Mouse (Mus musculus) skeletal muscle tissue, adult 2 months (tissue): ENCODE measurements at regions not wholly inside any gene's neighbourhood (a gene's known extent, or its start where the extent isn't known, plus 50 kb on each side); places are given as distances from the start of the nearest gene placed in this dataset.

Source experiments
- DNase-seq: peaks from one replicate; pipeline ENCODE4 v3.0.0-alpha.2; 2012; ENCODE audit warnings: low read depth, low spot score

GRCm38 (mm10) chr11:48605223-48605824 is 194.8 kb upstream of the Rack1 start:
- peak; percentile 78 for DNase-seq

- DNase-seq = peak; percentile 65
Measured at GRCm38 (mm10) chr11:48601096-48601495, 199.0 kb upstream of the Rack1 start.

DNA sequence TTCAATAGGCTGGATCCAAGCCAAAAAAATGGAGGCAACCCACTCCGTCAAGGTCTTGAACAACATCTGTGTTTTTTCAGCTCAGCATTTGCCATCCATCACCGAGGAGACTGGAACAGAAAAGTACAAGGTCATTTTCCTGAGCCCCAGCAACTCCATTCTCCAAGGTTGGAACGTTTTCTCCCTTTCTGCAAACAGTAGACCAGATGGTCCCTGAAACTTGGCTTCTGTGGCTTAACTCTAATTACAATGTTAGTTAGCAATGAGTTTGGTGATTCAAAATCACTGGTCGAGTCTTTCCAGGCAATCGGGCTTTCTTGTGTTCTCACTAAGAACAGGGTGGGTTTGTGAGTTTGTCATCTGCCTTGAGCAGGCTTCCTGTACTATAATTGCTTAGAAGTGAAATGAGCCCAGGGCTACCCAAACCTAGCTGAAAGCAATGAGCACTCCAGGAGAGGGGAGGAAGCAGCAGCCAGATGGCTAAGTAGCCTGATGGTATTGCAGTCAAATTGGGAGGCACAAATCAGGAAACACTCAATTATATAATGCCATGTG is 200.5 kb upstream of the Rack1 start:
- peak; percentile 14 for DNase-seq

DNA sequence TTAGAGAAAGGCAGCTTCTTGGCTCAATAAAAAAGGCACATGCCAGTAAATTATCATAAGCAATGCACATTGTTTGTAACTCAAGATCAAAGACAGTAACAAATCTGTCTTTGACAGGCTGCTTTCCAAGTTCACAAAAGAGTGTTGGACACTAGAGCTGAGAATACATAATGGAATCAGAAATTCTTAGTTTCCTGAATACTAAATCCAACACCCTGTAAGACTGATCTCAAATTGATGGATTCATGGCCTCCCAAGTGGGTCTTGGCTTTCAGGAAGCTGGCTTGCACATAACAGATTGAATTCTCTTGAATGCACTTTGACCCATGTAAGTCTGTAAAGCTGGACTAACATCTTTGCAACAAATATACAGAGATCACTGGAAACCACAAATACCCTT is 201.1 kb upstream of the Rack1 start:
- no peak for DNase-seq

DNA sequence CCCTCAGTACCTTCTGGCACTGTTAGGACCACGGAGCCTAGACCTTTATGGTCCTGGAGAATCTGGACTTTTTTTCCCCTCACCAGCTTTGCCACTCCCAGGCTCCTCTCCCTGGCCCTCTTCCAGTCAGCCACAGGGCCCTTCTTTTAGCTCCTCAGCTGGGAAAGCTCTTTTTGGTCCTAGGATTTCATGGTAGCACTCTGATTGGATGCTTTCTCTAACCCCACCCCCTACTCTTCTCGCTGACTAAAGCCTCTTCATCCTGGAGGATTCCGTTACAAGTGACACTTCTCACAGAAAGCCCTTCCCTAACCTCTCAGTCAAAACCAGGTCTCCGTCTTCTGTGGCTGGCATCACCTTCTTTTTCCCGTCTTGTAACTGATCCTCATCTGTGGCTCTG is 205.7 kb upstream of the Rack1 start:
- no peak for DNase-seq

- DNase-seq = no peak
Measured at GRCm38 (mm10) chr11:48588833-48589649, 211.1 kb upstream of the Rack1 start.

DNA sequence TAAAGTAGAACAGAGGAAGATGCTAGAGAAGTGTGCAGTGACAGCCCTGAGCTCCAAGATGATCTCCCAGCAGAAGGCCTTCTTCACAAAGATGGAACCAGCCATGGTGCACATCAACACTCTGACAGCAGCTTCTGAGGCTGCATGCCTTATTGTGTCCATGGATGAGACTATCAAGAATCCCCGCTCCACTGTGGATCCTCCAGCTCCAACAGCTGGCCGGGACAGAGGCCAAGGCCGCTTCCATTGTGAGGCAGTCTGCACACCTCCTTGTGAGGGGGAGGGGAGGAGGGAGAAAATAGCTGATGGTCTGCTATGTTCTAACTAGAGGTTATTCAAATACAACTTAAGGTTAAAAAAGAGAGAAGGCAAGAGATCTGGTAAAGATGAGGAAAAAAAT is 231.4 kb upstream of the Rack1 start:
- no peak for DNase-seq

DNA sequence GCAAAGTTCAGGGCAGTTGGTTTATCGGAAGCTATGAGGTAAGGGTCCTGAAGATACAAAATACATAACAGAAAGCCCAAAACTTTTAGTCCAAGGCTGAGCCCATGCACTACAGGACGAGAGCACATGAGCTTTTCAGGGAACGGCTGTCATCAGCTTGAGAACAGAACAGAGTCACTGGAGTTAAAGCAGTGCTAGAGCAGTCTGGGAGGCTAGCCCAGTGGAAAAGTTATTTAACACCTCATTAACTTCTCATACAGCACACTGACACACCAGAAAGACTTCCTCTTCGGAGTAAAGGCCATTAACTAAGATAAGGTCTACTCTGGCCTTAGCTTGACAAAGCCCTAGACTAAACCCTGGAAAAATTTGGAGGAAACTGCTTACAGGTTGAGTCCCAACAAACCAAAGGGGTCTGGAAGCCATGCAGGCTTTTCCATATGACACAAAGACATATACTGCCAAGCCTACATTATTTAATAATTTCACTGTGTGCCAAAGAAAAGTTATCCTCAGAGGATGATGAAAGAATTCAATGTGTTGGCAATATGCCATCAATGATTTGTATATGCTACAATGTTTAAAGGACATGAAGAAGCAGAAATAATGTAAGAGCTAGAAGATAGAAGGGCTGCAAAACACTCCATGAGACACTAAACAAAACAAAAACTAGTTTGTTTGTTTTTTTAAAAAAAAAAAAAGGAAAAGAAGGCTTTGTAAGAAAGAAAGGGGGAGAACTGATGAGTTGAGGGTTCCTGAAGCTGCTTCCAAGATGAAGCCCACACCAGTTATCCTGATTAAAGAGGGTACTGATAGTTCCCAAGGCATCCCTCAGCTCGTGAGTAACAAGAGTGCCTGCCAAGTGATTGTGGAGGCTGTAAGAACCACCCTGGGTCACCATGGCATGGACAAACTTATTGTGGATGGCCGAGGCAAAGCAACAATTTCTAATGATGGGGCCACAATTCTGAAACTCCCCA is 232.3 kb upstream of the Rack1 start:
- no peak for DNase-seq

DNA sequence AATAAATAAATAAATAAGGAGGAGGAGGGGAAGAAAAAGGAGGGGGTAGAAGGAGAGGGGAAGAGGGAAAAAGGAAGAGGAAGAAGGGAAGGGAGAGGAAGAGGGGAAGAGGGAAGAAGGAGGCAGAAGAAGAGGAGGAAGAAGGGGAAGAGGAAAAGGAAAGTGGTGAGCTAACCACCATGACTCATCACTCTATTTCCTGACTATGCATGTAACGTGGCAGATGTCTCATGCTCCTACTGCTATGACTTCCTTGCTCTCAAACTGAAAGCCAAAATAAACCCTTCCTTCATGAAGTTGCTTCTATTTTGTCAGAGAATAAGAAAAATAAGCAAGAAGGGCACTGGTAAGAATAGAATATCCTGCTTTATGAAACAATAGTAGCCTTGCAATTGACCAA is 242.1 kb upstream of the Rack1 start:
- DNase-seq = no peak

DNA sequence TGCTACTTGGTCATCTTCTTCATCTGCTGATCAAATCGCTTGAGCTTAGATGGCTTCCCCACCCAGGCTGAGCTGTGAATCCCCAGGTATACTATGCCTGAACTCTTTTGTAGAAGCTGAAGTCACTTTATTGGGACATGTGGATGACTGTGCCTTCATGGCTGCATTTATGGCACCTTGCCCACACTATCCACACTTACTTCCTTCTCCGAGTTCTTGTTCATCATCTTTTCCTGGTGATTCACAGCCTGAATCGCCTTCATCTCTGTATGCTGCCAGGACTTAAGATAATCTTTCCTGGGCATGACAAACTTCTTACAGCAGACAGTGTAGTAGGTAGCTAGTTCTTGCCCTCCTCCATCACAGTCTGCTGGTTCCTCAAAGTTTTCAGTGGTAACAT is 248.1 kb upstream of the Rack1 start:
- no peak for DNase-seq

GRCm38 (mm10) chr11:48551201-48551600 is 248.9 kb upstream of the Rack1 start:
- no peak for DNase-seq

GRCm38 (mm10) chr11:48526316-48526715 is 273.8 kb upstream of the Rack1 start:
- DNase-seq = no peak

DNA sequence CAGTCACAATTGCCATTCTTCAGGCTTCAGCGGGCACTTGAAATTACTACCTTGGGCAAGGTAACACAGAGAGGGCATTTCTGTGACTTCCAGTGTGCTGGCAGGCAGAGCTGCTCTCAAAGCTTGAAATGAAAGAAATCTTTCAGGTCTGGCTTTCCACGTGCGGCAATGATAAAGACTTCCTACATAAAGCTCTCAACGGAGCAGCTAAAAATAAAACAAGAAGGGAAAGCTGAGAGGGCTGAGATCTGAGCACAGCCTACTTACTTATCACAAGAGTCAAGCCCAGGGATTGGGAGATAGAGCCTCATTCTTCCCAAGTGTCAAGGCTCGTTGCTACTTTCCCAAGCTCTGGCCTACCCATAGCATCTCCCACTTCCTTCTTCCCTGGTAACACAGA is 274.6 kb upstream of the Rack1 start:
- no peak for DNase-seq

- DNase-seq = no peak
Measured at GRCm38 (mm10) chr11:48506886-48507285, 293.2 kb upstream of the Rack1 start.

DNA sequence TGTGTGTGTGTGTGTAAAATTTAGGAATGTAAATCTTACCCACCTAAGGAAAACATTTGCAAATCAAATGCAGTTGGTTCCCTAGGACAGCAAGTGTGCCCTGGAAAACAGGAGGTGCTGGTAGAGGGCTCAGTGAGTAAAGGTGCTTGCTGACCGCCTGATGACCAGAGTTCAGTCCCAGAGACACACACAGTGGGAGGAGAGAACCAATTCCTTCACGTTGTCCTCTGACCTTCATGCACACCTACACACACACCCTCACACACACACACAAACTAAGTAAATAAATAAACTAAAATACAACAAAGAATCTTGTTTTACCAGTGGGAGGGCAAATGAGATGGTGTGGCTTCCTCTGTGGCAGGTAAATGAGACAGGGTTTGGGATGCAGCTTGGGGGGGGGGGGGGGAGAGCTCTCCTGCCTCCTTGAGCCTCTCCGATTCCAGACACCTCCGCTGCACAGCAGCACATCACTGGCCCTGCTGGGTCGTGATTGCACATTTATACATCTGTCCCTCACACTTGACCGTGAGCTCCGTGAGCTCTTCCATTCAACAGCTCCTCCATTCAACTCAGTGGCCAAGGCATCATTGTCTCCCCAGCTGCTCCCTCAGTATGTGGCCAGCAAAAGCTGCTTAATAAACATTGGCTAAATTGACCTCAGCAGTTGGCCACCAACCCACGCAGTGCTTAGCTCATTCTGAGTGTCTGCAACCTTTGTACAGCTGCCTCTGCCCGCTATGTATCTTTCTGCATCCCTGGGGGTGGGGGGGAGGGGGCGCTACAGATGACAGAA is 297.9 kb upstream of the Rack1 start:
- no peak for DNase-seq

GRCm38 (mm10) chr11:48499057-48499456 is 301.1 kb upstream of the Rack1 start:
- no peak for DNase-seq

- DNase-seq = no peak
Measured at GRCm38 (mm10) chr11:48488308-48488707, 311.8 kb upstream of the Rack1 start.

GRCm38 (mm10) chr11:48464036-48464435 is 336.1 kb upstream of the Rack1 start:
- peak; percentile 2 for DNase-seq

DNA sequence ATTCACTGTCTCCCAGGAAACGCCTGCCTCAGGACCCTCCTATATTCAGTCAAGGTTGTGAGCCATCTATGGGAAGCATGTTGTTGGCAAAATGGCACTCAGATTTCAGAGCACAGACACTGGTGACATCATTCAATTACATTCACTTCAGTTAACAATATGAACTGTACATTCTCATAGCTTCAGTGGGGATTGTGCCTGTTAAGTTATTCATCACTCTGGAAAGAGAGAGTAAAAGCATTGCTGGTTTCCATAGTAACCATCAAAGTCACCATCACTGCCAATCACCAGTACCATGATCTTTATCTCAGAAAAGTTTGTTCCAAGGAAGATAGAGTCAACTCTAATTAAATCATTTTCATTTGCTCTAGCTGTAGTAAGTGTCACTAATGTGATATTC is 350.2 kb upstream of the Rack1 start:
- no peak for DNase-seq

DNA sequence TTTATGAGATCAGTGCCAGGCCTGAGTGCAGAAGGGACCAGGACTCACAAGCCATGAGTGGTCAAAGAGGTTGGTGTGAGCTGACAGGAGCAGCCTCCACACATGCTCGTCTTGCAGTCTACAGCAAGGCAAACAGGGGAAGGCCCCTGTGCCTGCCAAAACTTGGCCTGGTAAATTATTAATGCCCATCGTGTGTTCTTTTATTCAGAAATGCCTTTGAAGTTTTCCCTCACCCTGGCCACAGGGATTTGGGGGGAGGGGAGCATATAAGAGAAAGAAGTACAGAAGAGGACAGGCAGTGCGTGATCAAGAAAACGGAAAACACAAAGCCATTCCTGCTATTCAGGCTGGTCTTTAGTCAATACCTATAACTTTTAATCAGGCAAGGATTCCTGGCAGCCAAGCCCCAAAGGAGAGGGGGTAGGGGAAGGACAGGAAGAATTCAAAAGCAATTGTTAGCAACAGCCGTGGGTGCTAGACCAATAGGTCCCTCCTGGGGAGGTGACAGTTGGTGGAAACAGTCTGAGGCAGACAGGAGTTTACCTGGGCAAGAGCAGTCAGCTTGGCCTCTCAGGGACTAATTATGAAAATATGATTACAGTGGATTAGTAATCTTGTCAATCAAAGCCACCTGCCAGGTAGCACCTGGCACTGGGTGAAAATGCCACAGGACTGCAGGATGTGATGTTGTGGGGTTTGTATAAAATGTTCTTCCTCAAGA is 357.4 kb upstream of the Rack1 start:
- no peak for DNase-seq
